Mouse (Mus musculus): ENCODE results near the gene Tor1a.

GRCm38 (mm10) chr2:30959856-30960255 is 7.9 kb downstream of the Tor1a start:
- TF ChIP-seq MAFK (IDR thresholded peaks at IDR 0.05; ENCODE audit: insufficient read depth, low read depth, low read length), result no peak
- TF ChIP-seq HCFC1 (IDR thresholded peaks at IDR 0.05; ENCODE audit: borderline replicate concordance, insufficient read depth, low read length), result no peak
- TF ChIP-seq ZC3H11A (IDR thresholded peaks at IDR 0.05; ENCODE audit: borderline replicate concordance, low read depth, low read length), result no peak

All from ES-E14 (cell line).